Mouse (Mus musculus): ENCODE measurements around the gene Gramd1a. TPM values are rescaled to one million over a fixed set of nuclear protein-coding genes. Genes with fewer than 3 reads are reported as not detected.
A peak's percentile ranks its signal among the peaks of the same experiment; 100 is the strongest.

Gramd1a gene
- total RNA-seq, 1 experiment from 2014 or later, result 187 TPM

DNA sequence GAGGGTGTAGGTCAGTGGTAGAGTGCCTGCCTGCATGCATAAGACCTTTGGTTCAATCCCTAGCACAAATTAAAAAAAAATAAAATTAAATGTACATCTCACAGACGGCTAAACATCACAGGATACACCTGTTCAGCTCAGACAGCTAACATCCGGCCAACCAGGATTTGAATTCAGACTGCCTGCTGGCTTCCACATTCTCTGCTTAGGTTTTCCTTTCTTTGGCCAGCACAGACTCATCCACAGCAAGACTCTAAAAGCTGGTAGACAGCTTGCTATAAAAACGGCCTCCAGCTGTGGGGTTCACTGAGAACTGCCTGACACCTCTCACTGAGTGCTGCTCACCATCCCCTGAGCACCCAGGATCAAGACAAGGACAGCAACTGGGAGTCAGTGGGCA lies 49.5 kb downstream of the Gramd1a start:
- ATAC-seq (ENCODE audit: extremely low read depth, insufficient number of reproducible peaks, low FRiP score, poor library complexity, severe bottlenecking), result no peak

DNA sequence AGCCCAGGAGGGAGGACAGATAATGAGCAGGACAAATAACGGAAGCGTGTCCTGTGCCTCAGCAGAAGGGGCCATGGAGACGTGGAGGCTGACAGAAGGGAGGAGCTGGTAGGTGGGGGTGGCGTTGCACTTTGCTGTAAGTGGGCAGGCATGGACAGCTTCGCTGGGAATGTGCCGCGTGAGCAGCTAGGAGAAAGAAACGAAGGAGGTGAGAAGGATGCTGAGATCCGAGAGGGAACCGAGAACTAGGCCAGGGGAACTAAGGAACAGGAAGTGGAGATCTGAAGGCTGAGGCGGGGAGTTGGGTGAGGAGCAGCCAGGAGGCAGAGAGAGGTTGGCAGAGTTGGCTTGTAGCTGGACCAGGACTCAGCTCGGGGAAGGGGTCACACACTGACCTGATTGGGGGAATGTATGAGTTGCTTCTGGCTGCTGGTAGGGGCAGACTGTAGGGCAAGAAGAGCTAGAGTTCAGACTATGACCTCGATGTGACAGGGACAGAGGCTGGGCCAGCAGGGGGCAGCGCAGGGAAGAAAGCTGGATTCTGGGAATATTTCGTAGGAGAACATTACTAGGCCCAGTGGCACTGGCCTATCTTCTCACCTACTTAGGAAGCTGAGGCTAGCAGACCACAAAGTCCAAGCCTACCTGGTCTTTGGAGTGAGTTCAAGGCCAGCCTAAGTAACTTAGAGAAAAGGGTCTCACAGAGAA lies 50.5 kb downstream of the Gramd1a start:
- ATAC-seq (ENCODE audit: extremely low read depth, insufficient number of reproducible peaks, low FRiP score, poor library complexity, severe bottlenecking), result no peak

- no peak for ATAC-seq (ENCODE audit: extremely low read depth, insufficient number of reproducible peaks, low FRiP score, poor library complexity, severe bottlenecking)
Measured at GRCm38 (mm10) chr7:31100786-31101185, 54.9 kb downstream of the Gramd1a start.

GRCm38 (mm10) chr7:31099612-31099982 lies 56.1 kb downstream of the Gramd1a start:
- no peak for ATAC-seq (ENCODE audit: extremely low read depth, insufficient number of reproducible peaks, low FRiP score, poor library complexity, severe bottlenecking)

GRCm38 (mm10) chr7:31098697-31099611 lies 56.7 kb downstream of the Gramd1a start:
- no peak for ATAC-seq (ENCODE audit: extremely low read depth, insufficient number of reproducible peaks, low FRiP score, poor library complexity, severe bottlenecking)

GRCm38 (mm10) chr7:31097583-31098248 lies 58.0 kb downstream of the Gramd1a start:
- peak; percentile 90 for ATAC-seq (ENCODE audit: extremely low read depth, insufficient number of reproducible peaks, low FRiP score, poor library complexity, severe bottlenecking)

GRCm38 (mm10) chr7:31096892-31097564 lies 58.7 kb downstream of the Gramd1a start:
- no peak for ATAC-seq (ENCODE audit: extremely low read depth, insufficient number of reproducible peaks, low FRiP score, poor library complexity, severe bottlenecking)

DNA sequence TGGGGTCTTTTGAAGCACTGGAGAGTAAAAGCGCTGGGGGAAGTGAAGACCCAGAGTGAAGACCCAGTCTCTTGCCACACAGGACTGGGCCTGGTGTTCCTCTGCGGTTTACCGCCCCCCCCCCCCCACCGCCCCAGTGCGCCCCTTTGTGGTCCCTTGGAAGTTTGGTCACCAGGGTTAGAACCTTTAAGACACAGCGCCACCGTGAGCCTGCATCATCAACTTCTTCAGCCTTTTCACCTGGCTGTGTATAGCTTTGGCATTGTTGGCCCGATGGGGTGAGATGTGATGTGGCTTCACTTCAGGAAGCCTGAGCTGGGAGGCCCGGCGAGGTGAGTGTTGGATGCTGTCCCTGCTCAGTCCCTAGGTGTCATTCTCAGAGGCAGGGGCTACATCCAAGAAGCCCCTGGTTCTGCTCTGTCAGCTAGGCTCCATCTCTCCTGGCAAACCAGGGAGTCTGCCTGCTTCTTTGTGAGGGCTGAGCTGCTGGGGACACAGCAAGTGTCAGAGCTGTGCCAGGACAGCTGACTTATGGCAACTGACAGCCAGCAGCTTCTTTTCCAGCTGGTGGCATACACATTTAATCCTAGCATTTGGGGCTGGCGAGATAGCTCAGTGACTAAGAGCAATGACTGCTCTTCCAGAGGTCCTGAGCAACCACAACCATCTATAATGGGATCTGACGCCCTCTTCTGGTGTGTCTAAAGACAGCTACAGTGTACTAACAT lies 60.8 kb downstream of the Gramd1a start:
- no peak for ATAC-seq (ENCODE audit: extremely low read depth, insufficient number of reproducible peaks, low FRiP score, poor library complexity, severe bottlenecking)

DNA sequence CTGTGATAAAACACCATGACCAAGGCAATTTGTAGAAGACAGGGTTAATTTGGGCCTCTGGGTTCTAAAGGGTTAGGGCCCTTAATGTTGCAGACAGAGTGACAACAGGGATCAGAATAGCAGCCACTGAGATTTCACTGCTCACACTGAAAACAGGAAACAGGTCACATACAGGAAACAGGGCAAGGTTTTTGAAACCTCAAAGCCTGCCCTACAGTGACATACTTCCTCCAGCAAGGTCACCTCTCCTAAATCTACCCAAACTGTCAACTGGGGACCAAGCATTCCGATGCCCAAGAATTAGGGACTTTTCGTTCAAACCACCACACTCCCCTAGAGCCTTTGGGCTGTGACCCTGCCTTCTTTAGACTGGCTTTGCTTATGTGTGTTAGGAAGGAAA lies 66.0 kb downstream of the Gramd1a start:
- peak; percentile 84 for ATAC-seq (ENCODE audit: extremely low read depth, insufficient number of reproducible peaks, low FRiP score, poor library complexity, severe bottlenecking)

GRCm38 (mm10) chr7:31088206-31088605 lies 67.5 kb downstream of the Gramd1a start:
- no peak for ATAC-seq (ENCODE audit: extremely low read depth, insufficient number of reproducible peaks, low FRiP score, poor library complexity, severe bottlenecking)

GRCm38 (mm10) chr7:31087262-31087661 lies 68.4 kb downstream of the Gramd1a start:
- no peak for ATAC-seq (ENCODE audit: extremely low read depth, insufficient number of reproducible peaks, low FRiP score, poor library complexity, severe bottlenecking)

GRCm38 (mm10) chr7:31086175-31086755 lies 69.4 kb downstream of the Gramd1a start:
- ATAC-seq (ENCODE audit: extremely low read depth, insufficient number of reproducible peaks, low FRiP score, poor library complexity, severe bottlenecking), result no peak

DNA sequence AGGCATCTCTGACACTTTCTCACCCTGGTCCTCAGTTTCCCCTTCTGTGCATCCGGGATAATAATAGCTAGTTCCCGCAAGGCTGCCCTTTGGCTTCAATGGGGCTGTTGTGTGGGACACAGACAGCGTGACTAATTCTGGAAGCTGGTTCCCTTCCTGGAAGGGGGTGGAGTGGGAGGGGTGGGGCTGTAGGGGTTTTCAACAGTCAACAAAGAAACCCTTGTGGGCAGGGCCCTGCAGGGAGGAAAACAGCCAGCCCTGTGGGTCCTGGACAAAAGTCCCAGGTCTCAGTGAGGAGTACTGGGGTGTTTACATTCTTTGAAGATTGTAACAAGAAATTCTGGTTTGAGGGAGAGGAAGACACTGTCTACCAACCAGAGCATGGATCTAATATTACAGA lies 70.5 kb downstream of the Gramd1a start:
- ATAC-seq (ENCODE audit: extremely low read depth, insufficient number of reproducible peaks, low FRiP score, poor library complexity, severe bottlenecking), result no peak

DNA sequence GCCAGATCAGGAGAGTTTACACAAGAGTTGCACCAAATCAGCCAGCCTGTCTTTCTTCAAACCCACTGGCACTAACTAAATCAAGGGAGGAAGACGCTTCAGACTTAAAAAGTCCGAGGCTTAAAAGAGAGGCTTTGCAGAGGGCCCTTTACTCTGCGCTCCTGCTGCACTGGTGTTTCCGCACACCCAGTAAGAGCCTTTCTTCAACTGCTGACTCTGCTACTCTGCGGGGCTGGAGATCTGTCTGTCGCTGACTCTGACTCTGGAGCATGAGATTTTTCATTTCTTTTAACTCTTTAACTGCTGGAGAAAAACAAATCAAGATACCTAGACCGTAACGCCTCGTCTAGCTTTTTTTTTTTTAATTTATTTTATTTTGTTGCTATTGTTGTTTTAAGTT lies 71.6 kb downstream of the Gramd1a start:
- ATAC-seq (ENCODE audit: extremely low read depth, insufficient number of reproducible peaks, low FRiP score, poor library complexity, severe bottlenecking), result no peak

- ATAC-seq (ENCODE audit: extremely low read depth, insufficient number of reproducible peaks, low FRiP score, poor library complexity, severe bottlenecking), result no peak
Measured at GRCm38 (mm10) chr7:31082831-31083588, 72.7 kb downstream of the Gramd1a start.

GRCm38 (mm10) chr7:31082106-31082505 lies 73.6 kb downstream of the Gramd1a start:
- no peak for ATAC-seq (ENCODE audit: extremely low read depth, insufficient number of reproducible peaks, low FRiP score, poor library complexity, severe bottlenecking)

DNA sequence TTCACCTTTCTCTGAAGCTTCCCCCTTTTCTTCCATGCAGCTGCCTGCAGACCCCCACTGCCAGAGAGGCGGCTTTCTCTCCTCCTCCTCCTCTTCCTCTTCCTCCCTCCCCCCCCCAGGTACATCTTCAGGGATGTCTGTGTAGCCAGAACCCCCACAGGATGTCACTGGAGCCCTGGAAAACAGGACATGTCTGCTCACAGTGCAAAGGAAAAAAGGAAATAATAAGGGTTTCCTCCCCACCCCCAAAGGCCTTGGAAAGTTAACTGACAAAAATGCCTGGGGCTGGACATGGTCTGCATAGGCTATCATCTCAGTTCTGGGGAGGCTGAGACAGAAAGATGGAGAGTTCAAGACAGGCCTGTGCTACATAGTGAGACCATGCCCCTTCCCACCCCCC lies 74.6 kb downstream of the Gramd1a start:
- ATAC-seq (ENCODE audit: extremely low read depth, insufficient number of reproducible peaks, low FRiP score, poor library complexity, severe bottlenecking), result no peak

DNA sequence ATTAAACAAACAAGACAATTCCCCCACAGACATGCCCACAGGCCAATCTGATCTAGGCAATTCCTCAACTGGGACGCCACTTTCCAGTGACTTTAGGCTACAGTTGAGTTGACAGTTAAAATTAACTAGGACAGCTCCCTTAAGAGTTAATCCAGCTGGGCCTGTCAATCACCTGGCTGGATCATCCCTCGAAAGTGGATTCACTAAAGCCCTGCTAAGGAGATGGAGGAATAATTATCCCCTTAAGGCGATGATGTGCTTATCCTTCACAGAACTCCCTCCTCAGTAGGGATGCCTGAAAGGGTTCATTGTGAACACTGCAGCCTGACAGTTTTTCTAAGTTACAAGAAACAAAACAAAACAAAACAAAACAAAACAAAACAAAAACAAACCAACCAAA lies 75.1 kb downstream of the Gramd1a start:
- ATAC-seq (ENCODE audit: extremely low read depth, insufficient number of reproducible peaks, low FRiP score, poor library complexity, severe bottlenecking), result no peak
